Mouse (Mus musculus): ENCODE measurements at regions not wholly inside any gene's neighbourhood (a gene's known extent, or its start where the extent isn't known, plus 50 kb on each side); places are given as distances from the start of the nearest gene placed in this dataset.

DNA sequence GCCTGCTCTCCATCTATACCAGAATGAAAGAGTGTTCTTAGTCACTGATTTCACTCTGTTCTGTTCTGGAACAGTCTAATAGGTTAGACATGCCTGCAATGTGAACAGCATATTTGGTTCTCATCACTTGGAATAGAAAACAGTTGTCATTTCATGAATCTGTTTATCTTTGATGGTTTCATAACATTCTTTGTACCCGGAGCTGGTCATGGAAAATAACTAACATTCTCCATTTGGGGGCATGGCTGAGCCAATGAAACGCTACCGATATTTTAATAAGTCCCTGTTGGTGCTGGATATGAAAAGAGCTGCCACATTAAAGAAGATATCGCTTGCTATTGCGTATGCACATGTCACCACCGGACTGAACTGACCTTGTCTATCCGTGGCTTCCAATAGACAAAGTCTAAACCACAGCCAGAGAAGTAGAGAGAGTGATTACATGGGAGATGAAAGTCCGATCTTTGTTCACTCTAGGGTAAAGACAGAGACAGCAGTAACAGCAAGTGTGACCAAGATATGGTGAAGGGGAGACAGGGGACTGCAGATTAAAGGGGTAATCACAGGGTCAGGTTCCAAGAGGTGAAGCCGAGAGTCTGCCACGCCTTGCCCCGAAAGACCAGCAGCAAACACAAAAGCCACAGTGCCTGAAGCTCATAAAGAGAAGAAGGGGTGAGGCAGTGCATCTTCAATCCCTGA is 124.5 kb upstream of the Nebl start:
- TF ChIP-seq CTCF (IDR thresholded peaks at IDR 0.05; ENCODE audit: control insufficient read depth, insufficient read depth, insufficient read length) (no peak), USF1 (IDR thresholded peaks at IDR 0.05; ENCODE audit: low read depth) (no peak), MAX (IDR thresholded peaks at IDR 0.05) (no peak), CEBPB (IDR thresholded peaks at IDR 0.05; ENCODE audit: low read depth) (no peak), MYOD1 (IDR thresholded peaks at IDR 0.05; ENCODE audit: control insufficient read depth, insufficient read length, low read depth) (no peak), FOSL1 (IDR thresholded peaks at IDR 0.05; ENCODE audit: insufficient read depth, low read length, poor library complexity, severe bottlenecking) (no peak)

Measured in C2C12 (cell line).